Mouse (Mus musculus) embryo, embryonic 9.5 days (tissue): ENCODE data around the gene Ccdc54.

Experiments used
- DNase-seq: peaks from one replicate; pipeline ENCODE4 v3.0.0-alpha.2; 2017; ENCODE audit errors: extremely low spot score

Ccdc54 gene

GRCm38 (mm10) chr16:50591054-50591453 lies at the start of gene Ccdc54:
TSS of gene Ccdc54 (minus strand) at chr16:50591154.
- DNase-seq = no peak

- DNase-seq = no peak
Observed at GRCm38 (mm10) chr16:50632585-50632984, 41.6 kb upstream of the Ccdc54 start.

- no peak for DNase-seq
Observed at GRCm38 (mm10) chr16:50615569-50615968, 24.6 kb upstream of the Ccdc54 start.

- DNase-seq = no peak
Observed at GRCm38 (mm10) chr16:50612944-50613343, 22.0 kb upstream of the Ccdc54 start.

- DNase-seq = no peak
Observed at GRCm38 (mm10) chr16:50610580-50610979, 19.6 kb upstream of the Ccdc54 start.

GRCm38 (mm10) chr16:50607776-50608562 lies 17.0 kb upstream of the Ccdc54 start:
- DNase-seq = no peak

GRCm38 (mm10) chr16:50604826-50605225 lies 13.9 kb upstream of the Ccdc54 start:
- DNase-seq = no peak

- DNase-seq = no peak
Observed at GRCm38 (mm10) chr16:50601947-50602346, 11.0 kb upstream of the Ccdc54 start.

GRCm38 (mm10) chr16:50600665-50601064 lies 9.7 kb upstream of the Ccdc54 start:
- DNase-seq = no peak

- no peak for DNase-seq
Observed at GRCm38 (mm10) chr16:50596679-50597078, 5.7 kb upstream of the Ccdc54 start.

- no peak for DNase-seq
Observed at GRCm38 (mm10) chr16:50596171-50596570, 5.2 kb upstream of the Ccdc54 start.

- DNase-seq = no peak
Observed at GRCm38 (mm10) chr16:50594876-50595275, 3.9 kb upstream of the Ccdc54 start.

GRCm38 (mm10) chr16:50593361-50593760 lies 2.4 kb upstream of the Ccdc54 start:
- no peak for DNase-seq

- no peak for DNase-seq
Observed at GRCm38 (mm10) chr16:50589574-50590151, 1.3 kb downstream of the Ccdc54 start.

GRCm38 (mm10) chr16:50588191-50588590 lies 2.8 kb downstream of the Ccdc54 start:
- DNase-seq = no peak

- no peak for DNase-seq
Observed at GRCm38 (mm10) chr16:50587139-50587538, 3.8 kb downstream of the Ccdc54 start.

- no peak for DNase-seq
Observed at GRCm38 (mm10) chr16:50578361-50578760, 12.6 kb downstream of the Ccdc54 start.

- no peak for DNase-seq
Observed at GRCm38 (mm10) chr16:50572557-50572956, 18.4 kb downstream of the Ccdc54 start.

- no peak for DNase-seq
Observed at GRCm38 (mm10) chr16:50559163-50559771, 31.7 kb downstream of the Ccdc54 start.

GRCm38 (mm10) chr16:50553828-50554227 lies 37.1 kb downstream of the Ccdc54 start:
- no peak for DNase-seq

GRCm38 (mm10) chr16:50551871-50552528 lies 39.0 kb downstream of the Ccdc54 start:
- no peak for DNase-seq

GRCm38 (mm10) chr16:50550927-50551326 lies 40.0 kb downstream of the Ccdc54 start:
- no peak for DNase-seq
